Mouse (Mus musculus) G1E (cell line): Measurements from ENCODE around the gene Lrp1. TPM values are rescaled to one million over a fixed set of nuclear protein-coding genes. Genes with fewer than 3 reads are reported as not detected.

Source experiments
- ATAC-seq: 2 replicates; pipeline ENCODE4 v1.8.0; 2016; ENCODE audit warnings: mild to moderate bottlenecking; ENCODE audit not compliant: insufficient number of reproducible peaks, poor library complexity, low FRiP score, severe bottlenecking; ENCODE audit errors: extremely low read depth
- DNase-seq: peaks from one replicate; pipeline ENCODE4 v3.0.0; 2012; ENCODE audit warnings: low spot score
- H3K27me3 ChIP-seq: 2 replicates; pipeline ENCODE4 v1.6.1; 2012; ENCODE audit warnings: mild to moderate bottlenecking, low read length, inconsistent platforms; ENCODE audit not compliant: insufficient read depth
- H3K36me3 ChIP-seq: replicated peaks from 2 replicates; pipeline ENCODE3; 2012; ENCODE audit warnings: mild to moderate bottlenecking, inconsistent platforms
- H3K4me1 ChIP-seq: 2 replicates; pipeline ENCODE4 v1.6.1; 2012; ENCODE audit warnings: low read depth, low read length, inconsistent platforms, mixed read lengths; ENCODE audit not compliant: insufficient read depth
- H3K4me3 ChIP-seq: 2 replicates; pipeline ENCODE4 v1.5.1; 2012; ENCODE audit warnings: low read depth, mild to moderate bottlenecking, inconsistent platforms, low read length, moderate library complexity, mixed read lengths
- H3K9me3 ChIP-seq: replicated peaks from 2 replicates; pipeline ENCODE4 v1.6.1; 2012; ENCODE audit warnings: inconsistent platforms
- CTCF ChIP-seq: IDR thresholded peaks from 2 replicates; pipeline ENCODE4 v1.5.1; 2012; ENCODE audit warnings: low read depth, low read length, inconsistent platforms, mixed read lengths
- GATA1 ChIP-seq: IDR thresholded peaks from 2 replicates; pipeline ENCODE4 v1.6.1; 2012; ENCODE audit warnings: borderline replicate concordance, low read length, inconsistent platforms, mixed read lengths
- GATA2 ChIP-seq: IDR thresholded peaks from 2 replicates; pipeline ENCODE4 v1.6.1; 2012; ENCODE audit warnings: low read depth, low read length, inconsistent platforms, borderline replicate concordance
- POLR2AphosphoS5 ChIP-seq: IDR thresholded peaks from 2 replicates; pipeline ENCODE4 v1.6.1; 2012; ENCODE audit warnings: low read depth, low read length, inconsistent platforms; ENCODE audit not compliant: insufficient replicate concordance
- TAL1 ChIP-seq: conservative IDR thresholded peaks from 2 replicates; pipeline ENCODE4 v1.6.1; 2012; ENCODE audit warnings: low read depth, low read length, inconsistent platforms, mixed read lengths
- polyA plus RNA-seq: library from polyadenylated mRNA; stranded (reverse); fragments of >175 nt; gene quantifications from 2 replicates; pipeline ENCODE4 v1.2.3, GENCODE M21; 2012
- total RNA-seq, 2 experiments: library from RNA; stranded (forward) in 1 of 2; stranded (reverse) in 1 of 2; fragments of 200-1000 nt in 1 of 2; fragments of >200 nt in 1 of 2; fragmentation: Nextera tagmentation in 1 of 2; gene quantifications; 2 replicates each; pipeline ENCODE4 v1.2.3; 2014 to 2017

The Lrp1 gene
- total and polyA plus RNA-seq, 3 experiments, result 0.27 to 0.67 (median 0.30) TPM

DNA sequence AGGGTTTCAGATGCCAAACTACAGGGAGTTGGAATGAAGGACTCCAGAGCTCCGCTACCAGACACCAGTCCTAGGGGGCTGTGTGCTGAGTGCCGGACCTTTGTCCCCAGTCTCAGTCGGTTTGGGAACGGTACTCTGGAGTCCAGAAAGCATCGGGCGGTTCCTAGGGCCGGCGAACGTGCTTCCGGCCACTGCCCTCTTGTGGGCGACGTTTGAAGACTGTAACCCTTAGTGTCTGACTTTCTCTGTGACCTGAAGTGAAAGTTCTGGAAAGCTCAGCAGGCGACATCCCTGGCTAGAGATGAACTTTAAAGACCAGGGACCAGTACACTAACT, 1.1 kb upstream of the Lrp1 start:
- no peak for ATAC-seq
- no peak overlapping the region for H3K4me3 ChIP-seq
- H3K27me3 ChIP-seq, result peaks cover 60% of the 10 kb centered on the region
- no peaks in the 10 kb centered on the region for H3K36me3 ChIP-seq
- peaks cover 9% of the 10 kb centered on the region for H3K9me3 ChIP-seq
- H3K4me1 ChIP-seq, result peaks cover 11% of the 10 kb centered on the region
- no peak for DNase-seq
- TF ChIP-seq GATA2 (no peak), CTCF (no peak), POLR2AphosphoS5 (no peak), TAL1 (no peak), GATA1 (no peak)

DNA sequence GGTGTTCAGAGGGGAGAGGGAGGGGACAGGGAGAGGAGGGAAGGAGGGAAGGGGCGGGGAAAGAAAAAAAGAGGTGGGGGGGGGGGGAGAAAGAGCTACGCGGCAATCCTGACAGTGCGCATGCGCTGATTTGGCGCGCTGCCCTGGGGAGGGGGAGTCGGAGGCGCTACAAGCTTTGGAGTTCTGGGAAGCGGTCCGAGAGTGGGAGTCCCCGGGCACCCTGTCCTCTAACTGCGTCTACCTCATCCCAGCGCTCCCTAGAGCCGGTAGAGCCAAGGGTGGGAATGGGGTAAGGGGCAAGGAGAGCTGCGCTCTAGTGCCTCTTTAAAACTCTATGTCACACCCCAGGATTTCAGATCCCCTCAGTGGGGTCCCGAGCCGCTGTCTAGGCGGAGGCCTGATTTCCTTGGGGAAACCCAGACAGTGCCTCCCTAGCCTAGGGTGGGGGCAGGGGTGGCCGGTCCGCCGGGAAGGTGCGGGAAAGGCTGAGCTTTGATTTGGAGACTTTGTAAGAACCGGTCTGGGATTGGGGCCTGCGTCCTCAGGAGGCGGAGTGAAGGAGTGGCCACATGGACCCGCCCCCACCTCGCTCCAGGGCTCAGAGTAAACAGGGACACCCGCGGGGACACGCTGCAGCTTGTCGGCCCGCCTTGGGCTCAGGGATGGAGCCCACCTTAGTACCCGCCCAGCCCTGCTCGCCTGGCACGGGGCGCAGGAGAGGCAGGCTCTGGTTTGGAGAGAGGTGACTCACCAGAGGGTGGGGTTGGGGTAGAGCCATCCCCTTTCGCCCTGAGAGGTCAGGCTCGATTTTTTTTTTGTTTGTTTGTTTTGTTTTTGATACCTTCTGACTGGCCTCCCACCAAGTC, 476 bp upstream of the Lrp1 start:
- Histone ChIP-seq H3K4me3 (no peak overlapping the region; the same call in 1 of the 2 replicates), H3K4me1 (peaks cover 11% of the 10 kb centered on the region), H3K36me3 (no peaks in the 10 kb centered on the region), H3K9me3 (peaks cover 4% of the 10 kb centered on the region), H3K27me3 (peaks cover 65% of the 10 kb centered on the region)
- TF ChIP-seq GATA2, result no peak
- no peak for DNase-seq
- no peak for ATAC-seq

GRCm38 (mm10) chr10:127619941-127620405, 975 bp downstream of the Lrp1 start:
- no peak for TF ChIP-seq POLR2AphosphoS5
- TF ChIP-seq GATA2, result no peak
- TF ChIP-seq GATA1, result no peak
- no peak for TF ChIP-seq CTCF
- no peak for TF ChIP-seq TAL1
- Histone ChIP-seq H3K9me3 (no peaks in the 10 kb centered on the region; the same call in 1 of the 2 replicates), H3K4me3 (no peak overlapping the region), H3K4me1 (peaks cover 11% of the 10 kb centered on the region), H3K27me3 (peaks cover 77% of the 10 kb centered on the region), H3K36me3 (no peaks in the 10 kb centered on the region)
- DNase-seq (no peak), ATAC-seq (no peak)

GRCm38 (mm10) chr10:127619119-127619721, 1.7 kb downstream of the Lrp1 start:
- no peak for ATAC-seq
- no peaks in the 10 kb centered on the region for H3K36me3 ChIP-seq
- H3K27me3 ChIP-seq, result peaks cover 85% of the 10 kb centered on the region
- no peak overlapping the region for H3K4me3 ChIP-seq
- no peak for DNase-seq
- H3K4me1 ChIP-seq, result peaks cover 13% of the 10 kb centered on the region
- no peak for TF ChIP-seq GATA2
- TF ChIP-seq POLR2AphosphoS5, result no peak
- no peak for TF ChIP-seq TAL1
- no peak for TF ChIP-seq CTCF
- no peak for TF ChIP-seq GATA1
- H3K9me3 ChIP-seq, result no peaks in the 10 kb centered on the region; the same call in 1 of the 2 replicates

GRCm38 (mm10) chr10:127618173-127618572, 2.8 kb downstream of the Lrp1 start:
- H3K36me3 ChIP-seq, result no peaks in the 10 kb centered on the region
- peaks cover 90% of the 10 kb centered on the region for H3K27me3 ChIP-seq
- no peak overlapping the region for H3K4me3 ChIP-seq
- peaks cover 13% of the 10 kb centered on the region for H3K4me1 ChIP-seq
- TF ChIP-seq GATA1, result no peak
- TF ChIP-seq GATA2, result no peak
- TF ChIP-seq CTCF, result no peak
- no peak for TF ChIP-seq TAL1
- TF ChIP-seq POLR2AphosphoS5, result no peak
- no peak for DNase-seq
- ATAC-seq, result no peak
- no peaks in the 10 kb centered on the region for H3K9me3 ChIP-seq

- TF ChIP-seq TAL1 (no peak), GATA1 (no peak), POLR2AphosphoS5 (no peak), CTCF (no peak), GATA2 (no peak)
- Histone ChIP-seq H3K36me3 (no peaks in the 10 kb centered on the region), H3K4me1 (peaks cover 13% of the 10 kb centered on the region), H3K27me3 (peaks cover 96% of the 10 kb centered on the region), H3K4me3 (no peak overlapping the region), H3K9me3 (no peaks in the 10 kb centered on the region)
- ATAC-seq (no peak), DNase-seq (no peak)
Observed at GRCm38 (mm10) chr10:127617294-127617693, 3.7 kb downstream of the Lrp1 start.
